8 mouse cellular contexts compared by ENCODE assay signal in genomic region chr2:122630465-122631225, GRCm38 (mm10). TPM values are rescaled to one million over a fixed set of nuclear protein-coding genes. Genes with fewer than 3 reads are reported as not detected.
DNase-seq lines count a peak whose midpoint lies in the region; ATAC-seq lines count a peak whose summit lies in the region.

No protein-coding gene starts in this region.

- H3K9ac ChIP-seq in hindbrain, embryonic 15.5 days: peak overlapping the region; percentile 89

- H3K9me3 ChIP-seq in hindbrain, embryonic 15.5 days: no peaks in the 10 kb centered on the region

- peak; percentile 70 for DNase-seq in WW6 (ENCODE audit: low read depth, low spot score)
- DNase-seq in cerebellum, postnatal 36 days: peak; percentile 87 to 90
- DNase-seq in frontal cortex, postnatal 36 days (ENCODE audit: low spot score in 2 of 2): peak; percentile 87 to 92
- DNase-seq in left cerebral cortex, adult 18-20 months (ENCODE audit: low spot score in 2 of 2): peak; percentile 78 to 90
- peak; percentile 91 to 93 for DNase-seq in lung, postnatal 4 days
- peak; percentile 96 for DNase-seq in retina, postnatal 1 day
- DNase-seq in thymus, postnatal 4 days: peak; percentile 88

- H3K27me3 ChIP-seq in hindbrain, embryonic 15.5 days: no peaks in the 10 kb centered on the region

- H3K36me3 ChIP-seq in hindbrain, embryonic 15.5 days: peaks cover 13% of the 10 kb centered on the region

- WGBS in hindbrain, embryonic 15.5 days: under 1% methylated on average over 75 of the region's 75 CpGs

- peak overlapping the region; percentile 85 for H3K4me3 ChIP-seq in hindbrain, embryonic 15.5 days

- peaks cover 19% of the 10 kb centered on the region for H3K4me1 ChIP-seq in hindbrain, embryonic 15.5 days (replicated peaks)

- ATAC-seq in hindbrain, embryonic 15.5 days (ENCODE audit: low FRiP score, low read depth): peak; percentile 87

- H3K4me2 ChIP-seq in hindbrain, embryonic 15.5 days: peak overlapping the region; percentile 91

- peak overlapping the region; percentile 85 for H3K27ac ChIP-seq in hindbrain, embryonic 15.5 days (replicated peaks)

RNA-seq across cellular contexts. Expression of gene AA467197, which starts 6.1 kb away (rescaled TPM):
- 0.42 and 0.53 TPM in 2 replicates for polyA plus RNA-seq in hindbrain, embryonic 15.5 days (2015; fragmentation: Nextera tagmentation; extraction: Ambion mirVana)
- total RNA-seq in left cerebral cortex, adult 18-20 months (2021): not detected

RNA-seq across cellular contexts. Expression of gene Gatm, which starts 19.5 kb away (rescaled TPM):
- 42.2 and 46.9 TPM in 2 replicates for polyA plus RNA-seq in hindbrain, embryonic 15.5 days (2015; fragmentation: Nextera tagmentation; extraction: Ambion mirVana)
- total RNA-seq in left cerebral cortex, adult 18-20 months (2021): 10 to 100 TPM; 66.0 to 74.6 TPM

Comparison
In these comparisons a context has a peak if more than half of its experiments do, and no peak if none do; other contexts are left out.
1. Peak in every context shown above with its lines: DNase-seq, ATAC-seq, H3K4me3 ChIP-seq and H3K27ac ChIP-seq.